Mouse (Mus musculus): ENCODE results near the gene Gm4884. TPM values are rescaled to one million over a fixed set of nuclear protein-coding genes. Genes with fewer than 3 reads are reported as not detected.
"Not testable (repeated sequence)": the region's sequence is repeated elsewhere in the genome, so short reads cannot be mapped to it uniquely, and the experiment has no call there.

The Gm4884 gene
- not detected in 2 replicates for polyA plus RNA-seq (2015; fragmentation: Nextera tagmentation; extraction: Ambion mirVana)

DNA sequence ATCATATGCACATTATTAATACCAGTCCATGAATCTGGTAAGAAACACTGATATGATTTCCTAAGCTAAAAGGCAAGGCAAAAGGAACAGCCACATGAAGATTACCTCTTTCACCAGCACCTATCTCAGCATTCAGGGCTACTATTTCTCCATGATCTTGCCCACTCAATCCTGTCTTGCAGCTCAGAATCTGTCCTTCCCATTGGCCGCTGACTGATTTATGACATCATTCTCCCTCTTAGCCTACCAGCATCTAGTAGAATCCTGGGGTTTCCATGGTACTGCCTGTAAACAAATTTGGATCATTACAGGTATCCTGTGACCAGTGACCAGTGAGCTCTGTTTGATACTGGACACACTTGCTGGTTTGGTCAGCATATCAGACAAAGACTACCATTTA, at the start of gene Gm4884:
Gene Gm4884 (plus strand): TSS at position 301 of the 400 bp plus-strand sequence.
- H3K4me2 ChIP-seq (ENCODE audit: low read depth, low read length); H3K36me3 ChIP-seq (ENCODE audit: control insufficient read depth, insufficient read depth, low read length); ATAC-seq; H3K9ac ChIP-seq (ENCODE audit: low read depth, low read length); H3K4me1 ChIP-seq (ENCODE audit: control insufficient read depth, insufficient read depth, low read length); H3K4me3 ChIP-seq (ENCODE audit: low read length); H3K9me3 ChIP-seq (ENCODE audit: control insufficient read depth, low read length); H3K27me3 ChIP-seq (replicated peaks; ENCODE audit: control insufficient read depth, insufficient read depth, low read length); H3K27ac ChIP-seq (ENCODE audit: low read length): not testable (repeated sequence)
- WGBS, result 88% methylated on average over 1 of the region's 1 CpGs

- no peak within 1 kb of the TSS for H3K4me2 ChIP-seq (ENCODE audit: low read depth, low read length)
- no peak for ATAC-seq
- no peaks in the 10 kb centered on the region for H3K27me3 ChIP-seq (replicated peaks; ENCODE audit: control insufficient read depth, insufficient read depth, low read length)
- 79% methylated on average over 1 of the region's 1 CpGs for WGBS
- no peak within 1 kb of the TSS for H3K27ac ChIP-seq (ENCODE audit: low read length)
- H3K9ac ChIP-seq (ENCODE audit: low read depth, low read length), result no peak within 1 kb of the TSS
- no peaks in the 10 kb centered on the region for H3K36me3 ChIP-seq (ENCODE audit: control insufficient read depth, insufficient read depth, low read length)
- no peaks in the 10 kb centered on the region for H3K9me3 ChIP-seq (ENCODE audit: control insufficient read depth, low read length)
- H3K4me3 ChIP-seq (ENCODE audit: low read length), result no peak within 1 kb of the TSS
- H3K4me1 ChIP-seq (ENCODE audit: control insufficient read depth, insufficient read depth, low read length), result no peaks in the 10 kb centered on the region
Observed at GRCm38 (mm10) chr7:40987243-40987642, 45.3 kb upstream of the Gm4884 start, which contains the start of gene 4930433I11Rik. Gene 4930433I11Rik (plus strand): TSS chr7:40987543.

DNA sequence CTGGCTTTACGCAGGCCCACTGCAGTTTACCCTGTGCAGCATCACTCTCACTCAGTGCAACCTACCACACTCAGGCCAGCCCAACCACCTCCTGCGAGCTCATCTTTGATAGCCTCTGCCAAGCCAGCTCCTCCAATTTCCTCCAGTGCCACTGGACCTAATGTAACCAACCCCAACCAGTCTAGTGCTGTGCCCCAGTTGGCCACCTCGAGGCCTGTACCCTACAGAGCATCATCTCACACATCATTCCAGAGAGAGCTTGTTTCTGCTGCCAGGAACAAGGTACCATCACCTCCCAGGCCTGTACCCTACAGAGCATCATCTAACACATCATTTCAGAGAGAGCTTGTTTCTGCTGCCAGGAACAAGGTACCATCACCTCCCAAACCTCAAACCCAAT, 11.5 kb downstream of the Gm4884 start:
- ATAC-seq; H3K9ac ChIP-seq (ENCODE audit: low read depth, low read length); H3K27me3 ChIP-seq (replicated peaks; ENCODE audit: control insufficient read depth, insufficient read depth, low read length); H3K36me3 ChIP-seq (ENCODE audit: control insufficient read depth, insufficient read depth, low read length); H3K4me1 ChIP-seq (ENCODE audit: control insufficient read depth, insufficient read depth, low read length); H3K4me2 ChIP-seq (ENCODE audit: low read depth, low read length); H3K27ac ChIP-seq (ENCODE audit: low read length); H3K9me3 ChIP-seq (ENCODE audit: control insufficient read depth, low read length); H3K4me3 ChIP-seq (ENCODE audit: low read length): not testable (repeated sequence)
- 64% methylated on average over 3 of the region's 3 CpGs for WGBS

Other genes starting within 250 kb of the Gm4884 start
- 0.32 and 0.44 TPM in 2 replicates for gene Vstm2b, start 134.4 kb upstream of the Gm4884 start, polyA plus RNA-seq (2015; fragmentation: Nextera tagmentation; extraction: Ambion mirVana)
- not detected in 2 replicates for gene 4930433I11Rik, start 45.2 kb upstream of the Gm4884 start, polyA plus RNA-seq (2015; fragmentation: Nextera tagmentation; extraction: Ambion mirVana)
- gene Gm5592, start 121.1 kb downstream of the Gm4884 start, polyA plus RNA-seq (2015; fragmentation: Nextera tagmentation; extraction: Ambion mirVana), result not detected in 2 replicates

All from intestine, embryonic 16.5 days (tissue).